Comparison of ENCODE assay signal across 8 mouse cellular contexts in genomic region chr13:78209611-78210028, GRCm38 (mm10). TPM values are rescaled to one million over a fixed set of nuclear protein-coding genes. Genes with fewer than 3 reads are reported as not detected.
DNase-seq lines count a peak whose midpoint lies in the region; ATAC-seq and TF ChIP-seq lines count a peak whose summit lies in the region.

No protein-coding gene starts in this region.

- TF ChIP-seq CTCF in midbrain, postnatal 0 days (IDR thresholded peaks at IDR 0.05), result no peak

- H3K27me3 ChIP-seq in embryonic facial prominence, embryonic 12.5 days, result peaks cover 12% of the 10 kb centered on the region
- no peaks in the 10 kb centered on the region for H3K27me3 ChIP-seq in hindbrain, embryonic 15.5 days
- 0 out of 2 replicates have a peak, but pooled peaks cover 4% of the 10 kb centered on the region for H3K27me3 ChIP-seq in midbrain, postnatal 0 days (ENCODE audit: insufficient read depth, low read length)

- no peaks in the 10 kb centered on the region for H3K9me3 ChIP-seq in embryonic facial prominence, embryonic 12.5 days
- no peaks in the 10 kb centered on the region for H3K9me3 ChIP-seq in hindbrain, embryonic 15.5 days
- no peaks in the 10 kb centered on the region for H3K9me3 ChIP-seq in midbrain, postnatal 0 days (ENCODE audit: low read length)

- ATAC-seq in embryonic facial prominence, embryonic 12.5 days (ENCODE audit: insufficient number of reproducible peaks, insufficient read depth, low FRiP score, low TSS enrichment), result no peak
- ATAC-seq in hindbrain, embryonic 15.5 days (ENCODE audit: low FRiP score, low read depth), result peak; percentile 9; the same call in 1 of the 2 replicates
- ATAC-seq in midbrain, postnatal 0 days (ENCODE audit: low FRiP score), result no peak

- H3K9ac ChIP-seq in embryonic facial prominence, embryonic 12.5 days, result peak overlapping the region; percentile 60
- H3K9ac ChIP-seq in hindbrain, embryonic 15.5 days, result peak overlapping the region; percentile 44
- H3K9ac ChIP-seq in midbrain, postnatal 0 days (replicated peaks; ENCODE audit: low read length, poor library complexity, severe bottlenecking), result peak overlapping the region; percentile 52

- peak overlapping the region; percentile 77 for H3K4me2 ChIP-seq in embryonic facial prominence, embryonic 12.5 days (replicated peaks)
- H3K4me2 ChIP-seq in hindbrain, embryonic 15.5 days, result peak overlapping the region; percentile 74
- peak overlapping the region; percentile 84 for H3K4me2 ChIP-seq in midbrain, postnatal 0 days (ENCODE audit: low read depth, low read length, poor library complexity, severe bottlenecking)

- H3K36me3 ChIP-seq in embryonic facial prominence, embryonic 12.5 days, result no peaks in the 10 kb centered on the region
- H3K36me3 ChIP-seq in hindbrain, embryonic 15.5 days, result no peaks in the 10 kb centered on the region
- H3K36me3 ChIP-seq in midbrain, postnatal 0 days (ENCODE audit: insufficient read depth, low read length), result no peaks in the 10 kb centered on the region

- DNase-seq in layer of hippocampus, postnatal 10 days (ENCODE audit: low spot score in 2 of 2), result peak; percentile 65 to 67
- no peak for DNase-seq in layer of hippocampus, adult 9-10 months (ENCODE audit: low spot score)
- no peak for DNase-seq in midbrain, postnatal 0 days (ENCODE audit: low spot score)
- DNase-seq in natural killer cell, adult 2 months (ENCODE audit: low spot score in 2 of 2), result no peak
- no peak for DNase-seq in thymus, postnatal 25 days
- no peak for DNase-seq in spleen, postnatal 14 days (ENCODE audit: low spot score in 2 of 2)

- peaks cover 32% of the 10 kb centered on the region for H3K4me1 ChIP-seq in embryonic facial prominence, embryonic 12.5 days
- peaks cover 60% of the 10 kb centered on the region for H3K4me1 ChIP-seq in hindbrain, embryonic 15.5 days (replicated peaks)
- H3K4me1 ChIP-seq in midbrain, postnatal 0 days (ENCODE audit: insufficient read depth, low read length), result no peaks in the 10 kb centered on the region

- H3K4me3 ChIP-seq in embryonic facial prominence, embryonic 12.5 days, result peak overlapping the region; percentile 37
- peak overlapping the region; percentile 35 for H3K4me3 ChIP-seq in hindbrain, embryonic 15.5 days
- H3K4me3 ChIP-seq in midbrain, postnatal 0 days (ENCODE audit: low read depth, low read length), result peak overlapping the region; percentile 42

- H3K27ac ChIP-seq in embryonic facial prominence, embryonic 12.5 days, result peak overlapping the region; percentile 14
- peak overlapping the region; percentile 65 for H3K27ac ChIP-seq in hindbrain, embryonic 15.5 days (replicated peaks)
- H3K27ac ChIP-seq in midbrain, postnatal 0 days (ENCODE audit: low read depth, low read length), result peak overlapping the region; percentile 19

- 0% methylated on average over 12 of the region's 12 CpGs for WGBS in embryonic facial prominence, embryonic 12.5 days
- WGBS in hindbrain, embryonic 15.5 days, result 3% methylated on average over 12 of the region's 12 CpGs
- WGBS in midbrain, postnatal 0 days, result under 1% methylated on average over 12 of the region's 12 CpGs

RNA-seq across cellular contexts. Expression of gene Nr2f1, which starts 10.1 kb away (rescaled TPM):
- 100 to 1,000 TPM; 108 to 121 TPM for total RNA-seq in layer of hippocampus, postnatal 10 days (2021)
- 46.5 and 49.0 TPM in 2 replicates for polyA plus RNA-seq in embryonic facial prominence, embryonic 12.5 days (2016; fragmentation: Nextera tagmentation; extraction: Ambion mirVana)
- 51.8 and 57.4 TPM in 2 replicates for polyA plus RNA-seq in hindbrain, embryonic 15.5 days (2015; fragmentation: Nextera tagmentation; extraction: Ambion mirVana)
- total RNA-seq in midbrain, postnatal 0 days (2014; rRNA removed), result 163 and 184 TPM in 2 replicates
- 46.4 and 55.5 TPM in 2 replicates for polyA plus RNA-seq in midbrain, postnatal 0 days (2015; fragmentation: Nextera tagmentation; extraction: Ambion mirVana)

Comparison
In these comparisons a context has a peak if more than half of its experiments do, and no peak if none do; other contexts are left out.
1. DNase-seq: peak in layer of hippocampus, postnatal 10 days (2 of 2); none in layer of hippocampus, adult 9-10 months (single experiment), midbrain, postnatal 0 days (single experiment), natural killer cell, adult 2 months (0 of 2), thymus, postnatal 25 days (single experiment) and spleen, postnatal 14 days (0 of 2).
2. H3K27ac ChIP-seq: peak in every context shown above with its lines; median percentile 65 in hindbrain, embryonic 15.5 days; 19 in midbrain, postnatal 0 days; 14 in embryonic facial prominence, embryonic 12.5 days.
3. Peak in every context shown above with its lines, with median percentiles within 50 percentile points of each other: H3K4me2 ChIP-seq, H3K4me3 ChIP-seq and H3K9ac ChIP-seq.